Mouse (Mus musculus) CH12F3 (cell line): ENCODE measurements around the gene Zscan5b.
"Not testable (repeated sequence)": the region's sequence is repeated elsewhere in the genome, so short reads cannot be mapped to it uniquely, and the experiment has no call there.

Experiments used
- in situ Hi-C: fragments of 300-500 bp; cut with MboI; formaldehyde crosslinking; loops from 2 replicates; pipeline ENCODE4 v1.14.3; 2020; ENCODE audit warnings: low sequenced_read_pairs

Gene Zscan5b

DNA sequence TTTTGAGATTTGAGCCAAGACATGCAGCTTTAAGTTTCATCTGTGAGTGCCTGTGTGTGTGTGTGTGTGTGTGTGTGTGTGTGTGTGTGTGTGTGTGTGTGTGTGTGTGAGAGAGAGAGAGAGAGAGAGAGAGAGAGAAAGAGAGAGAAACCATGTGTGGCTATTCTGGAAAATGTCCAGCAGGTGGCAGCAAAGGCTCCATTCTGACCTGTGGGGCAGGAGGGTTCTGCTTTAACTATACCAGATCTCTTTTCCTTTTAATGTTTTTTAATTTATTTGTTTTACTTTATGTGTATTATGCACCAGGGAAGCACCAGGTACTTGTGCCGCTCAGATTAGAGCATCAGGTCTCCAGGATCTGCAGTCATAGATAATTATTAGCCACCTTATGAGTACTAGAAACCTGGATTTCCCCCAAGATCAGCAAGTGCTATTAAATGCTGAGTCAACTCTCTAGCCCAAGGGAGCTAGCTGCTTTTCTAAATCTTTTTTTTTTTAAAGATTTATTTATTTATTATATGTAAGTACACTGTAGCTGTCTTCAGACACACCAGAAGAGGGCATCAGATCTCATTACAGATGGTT, 18.9 kb downstream of the Zscan5b start:
- in situ Hi-C loops: not testable (repeated sequence)

DNA sequence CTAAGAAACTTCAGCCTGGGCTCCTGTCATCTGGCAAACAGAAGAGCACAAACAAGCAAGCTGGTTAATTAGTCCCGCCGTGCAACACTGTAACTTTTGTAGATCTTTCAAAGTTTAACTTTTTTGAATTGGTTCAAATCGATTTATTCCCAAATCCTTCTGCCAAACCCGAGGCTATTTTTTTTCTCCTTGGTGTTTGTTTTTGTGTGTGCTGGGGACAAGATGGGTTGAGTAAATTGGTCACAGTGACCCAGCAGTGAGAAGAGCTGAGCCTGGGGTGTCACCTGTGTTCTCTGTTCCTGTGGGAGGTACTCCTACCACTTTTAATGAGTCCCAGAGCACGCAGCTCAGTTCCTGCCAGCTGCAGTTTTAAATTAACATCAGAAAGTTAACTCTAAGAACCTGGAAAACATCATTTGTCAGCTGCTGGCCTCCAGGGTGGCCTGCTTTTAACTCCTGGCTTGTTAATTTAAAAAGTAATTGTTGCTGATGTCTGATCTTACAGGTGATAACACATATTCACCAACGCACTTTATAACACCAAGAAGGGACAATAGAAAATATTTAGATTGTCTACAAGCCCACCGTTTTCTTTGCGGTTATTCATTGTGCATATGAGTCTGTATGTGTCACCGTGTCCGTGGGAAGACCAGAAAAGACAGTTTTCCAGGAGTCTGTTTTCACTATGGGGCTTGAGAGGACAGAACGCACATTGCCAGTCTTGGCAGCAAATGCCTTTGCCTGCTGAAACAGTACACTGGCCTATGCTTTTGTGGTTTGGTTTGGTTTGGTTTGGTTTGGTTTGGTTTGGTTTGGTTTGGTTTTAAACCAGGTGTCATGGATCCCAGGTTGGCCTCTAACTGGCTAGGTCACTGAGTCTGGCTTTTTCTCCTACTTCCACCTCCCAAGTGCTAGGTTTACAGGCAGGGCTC, 22.5 kb downstream of the Zscan5b start:
- in situ Hi-C loops: no loop called here

DNA sequence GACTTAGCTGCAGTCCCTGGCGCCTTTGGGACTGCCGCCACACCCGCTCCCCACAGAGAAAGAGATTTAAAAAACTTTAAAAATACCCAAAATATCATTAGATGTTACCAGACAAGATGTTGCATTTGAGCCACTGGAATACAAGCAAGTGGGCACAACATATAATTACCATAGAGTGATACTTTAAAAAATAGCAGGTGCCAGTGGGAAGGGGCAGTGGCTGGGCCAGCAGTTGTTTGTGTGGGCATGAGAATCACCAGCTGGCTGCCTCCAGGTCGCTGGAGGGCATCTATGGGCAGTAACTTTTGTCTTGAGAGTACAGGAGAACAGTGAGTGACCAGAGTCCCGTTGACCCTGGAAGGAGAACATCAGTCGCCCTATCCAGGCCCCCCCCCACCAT, 30.3 kb downstream of the Zscan5b start, which contains the start of gene Epp13:
Epp13 (plus strand) TSS at position 301 of the 400 bp plus-strand sequence.
- in situ Hi-C loops: no loop called here

DNA sequence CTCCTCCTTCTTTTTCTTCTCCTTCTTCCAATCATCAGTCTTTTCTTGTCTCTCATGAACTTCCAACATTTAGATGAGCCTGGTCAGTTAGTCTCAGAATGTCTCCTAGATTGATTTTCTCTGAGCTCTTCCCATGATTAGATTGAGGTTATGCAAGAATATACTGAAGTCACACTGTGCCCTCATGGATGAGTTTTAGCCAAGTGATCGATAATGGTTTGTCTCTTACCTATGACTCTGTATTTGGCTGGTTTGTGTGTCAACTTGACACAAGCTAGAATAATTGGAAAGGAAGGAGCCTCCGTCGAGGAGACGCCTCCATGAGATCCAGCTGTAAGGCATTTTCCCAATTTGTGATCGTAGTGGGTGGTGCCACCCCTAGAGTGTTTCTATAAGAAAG, 32.4 kb downstream of the Zscan5b start:
- in situ Hi-C loops: no loop called here

DNA sequence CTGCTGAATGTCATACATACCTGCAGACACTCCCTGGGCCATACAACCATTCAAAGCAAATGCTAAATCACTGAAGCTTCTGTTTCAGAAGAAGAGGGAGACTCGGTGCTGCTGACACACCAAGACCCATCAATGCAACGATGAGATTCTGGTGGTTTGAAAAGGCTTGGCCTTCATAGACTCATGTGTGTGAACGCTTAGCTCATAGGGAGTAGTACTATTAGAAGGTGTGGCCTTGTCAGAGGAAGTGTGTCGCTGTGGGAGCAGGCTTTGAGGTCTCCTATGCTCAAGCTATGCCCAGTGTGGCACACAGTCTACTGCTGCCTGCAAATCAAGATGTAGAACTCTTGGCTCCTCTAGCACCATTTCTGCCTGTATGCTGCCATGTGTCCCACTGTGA, 35.3 kb downstream of the Zscan5b start:
- in situ Hi-C loops: no loop called here

DNA sequence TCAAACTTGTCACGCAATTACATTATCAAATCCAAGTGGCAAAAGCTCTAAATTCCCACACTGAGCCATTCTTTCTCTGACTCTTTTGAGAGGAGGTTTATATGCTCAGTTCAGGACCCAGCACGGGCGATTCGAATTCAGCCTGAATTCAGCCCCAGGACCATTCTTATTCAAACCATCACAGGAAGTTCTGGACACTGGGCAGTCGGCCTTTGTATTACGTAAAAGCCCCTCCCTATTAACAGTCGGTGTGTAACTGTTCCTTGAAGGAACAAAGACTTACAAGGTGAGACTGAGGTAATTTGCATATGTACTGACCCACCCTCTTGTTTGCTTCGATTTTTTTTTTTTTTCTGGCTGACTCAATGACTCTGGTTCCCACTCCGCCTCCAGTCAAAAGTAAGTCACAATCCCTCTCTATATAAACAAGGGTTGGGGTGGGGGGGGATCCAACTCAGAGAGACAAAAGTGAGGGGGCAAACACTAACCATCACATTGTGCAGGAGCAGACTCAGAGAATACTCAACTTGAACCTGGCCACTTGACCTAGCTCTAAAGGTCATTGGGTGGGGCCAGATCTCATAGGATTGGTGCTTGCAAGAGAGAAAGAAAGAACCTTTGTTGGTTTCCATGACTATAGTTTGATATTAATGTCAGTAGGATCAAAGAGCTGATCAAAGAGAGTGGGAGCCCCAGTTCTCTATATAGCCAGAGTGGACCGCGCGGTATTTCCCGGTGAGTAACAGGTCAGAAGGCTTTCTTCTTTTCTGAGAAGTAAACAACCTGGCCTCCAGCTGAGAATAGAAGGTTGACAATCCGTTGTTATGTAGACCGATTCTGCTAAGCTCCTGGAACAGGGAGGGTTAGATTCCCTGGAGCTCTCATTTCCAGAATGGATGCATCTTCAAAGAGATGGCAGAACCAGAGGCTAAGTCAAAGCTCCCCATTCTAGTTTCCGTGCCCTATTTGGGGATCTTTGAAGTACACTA, 36.4 kb downstream of the Zscan5b start:
- in situ Hi-C loops: no loop called here

DNA sequence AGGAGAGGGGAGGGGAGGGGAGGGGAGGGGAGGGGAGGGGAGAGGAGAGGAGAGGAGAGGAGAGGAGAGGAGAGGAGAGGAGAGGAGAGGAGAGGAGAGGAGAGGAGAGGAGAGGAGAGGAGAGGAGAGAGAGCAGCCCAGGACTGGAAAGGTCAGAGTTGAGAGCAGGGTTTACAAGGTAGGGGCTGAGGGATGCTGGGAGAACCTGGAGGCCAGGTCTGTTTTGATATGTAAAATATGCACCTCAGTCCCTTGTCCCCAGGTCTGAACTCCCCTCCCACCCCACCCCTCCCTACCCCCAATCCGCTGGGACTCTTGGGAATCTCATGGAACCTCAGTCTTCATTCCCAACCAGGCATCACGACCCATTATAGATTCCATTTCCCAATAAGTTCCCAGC, 37.9 kb downstream of the Zscan5b start:
- in situ Hi-C loops: not testable (repeated sequence)

DNA sequence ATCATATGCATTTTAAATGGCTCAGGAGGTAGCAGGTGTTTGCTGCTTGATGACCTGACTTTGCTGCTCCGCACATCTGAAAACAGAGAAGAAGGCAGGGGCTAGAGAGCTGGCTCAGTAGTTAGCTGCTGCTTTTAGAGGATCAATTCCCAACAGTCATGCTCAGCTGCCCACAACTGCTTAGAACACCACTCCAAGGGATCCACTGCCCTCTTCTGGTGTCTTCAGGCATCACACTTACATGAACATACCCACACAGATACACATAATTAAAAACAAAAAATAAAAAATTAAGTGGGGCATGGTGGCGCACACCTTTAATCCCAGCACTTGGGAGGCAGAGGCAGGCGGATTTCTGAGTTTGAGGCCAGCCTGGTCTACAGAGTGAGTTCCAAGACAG, 40.0 kb downstream of the Zscan5b start:
- in situ Hi-C loops: no loop called here

DNA sequence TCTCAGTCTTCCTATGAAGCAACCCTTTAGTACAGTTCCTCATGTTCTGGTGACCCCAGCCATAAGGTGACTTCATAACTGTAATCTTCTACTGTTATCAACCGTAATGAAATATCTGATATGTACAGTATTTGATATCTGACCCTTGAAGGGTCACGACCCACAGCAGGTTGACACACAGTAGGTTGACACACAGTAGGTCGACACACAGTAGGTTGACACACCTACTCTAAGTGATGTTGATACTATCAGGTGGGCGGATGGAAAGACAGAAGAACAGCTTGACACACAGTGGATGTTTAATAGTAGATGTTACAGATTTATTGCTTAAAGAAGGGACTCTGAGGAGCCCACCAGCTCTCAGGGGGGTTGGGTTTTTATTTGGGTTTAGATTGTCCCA, 40.9 kb downstream of the Zscan5b start:
- in situ Hi-C loops: no loop called here

DNA sequence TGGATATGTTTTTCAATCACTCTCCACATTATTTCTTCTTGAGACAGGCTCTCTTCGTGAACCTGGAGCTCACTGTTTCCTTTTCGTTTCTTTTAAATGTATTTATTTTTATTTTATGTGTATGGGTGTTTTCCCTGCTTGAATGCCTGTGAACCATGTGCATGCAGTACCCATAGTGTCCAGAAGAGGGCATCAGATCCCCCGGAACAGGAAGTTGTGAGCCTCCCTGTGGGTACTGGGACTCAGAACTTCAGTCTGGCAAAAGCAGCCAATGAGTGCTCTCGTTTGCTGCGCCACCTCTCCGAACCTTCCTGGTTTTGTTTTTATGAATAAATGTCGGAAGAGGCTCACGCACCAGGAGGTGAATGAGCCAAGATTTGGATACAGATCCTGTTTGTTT, 43.6 kb downstream of the Zscan5b start:
- in situ Hi-C loops: no loop called here

DNA sequence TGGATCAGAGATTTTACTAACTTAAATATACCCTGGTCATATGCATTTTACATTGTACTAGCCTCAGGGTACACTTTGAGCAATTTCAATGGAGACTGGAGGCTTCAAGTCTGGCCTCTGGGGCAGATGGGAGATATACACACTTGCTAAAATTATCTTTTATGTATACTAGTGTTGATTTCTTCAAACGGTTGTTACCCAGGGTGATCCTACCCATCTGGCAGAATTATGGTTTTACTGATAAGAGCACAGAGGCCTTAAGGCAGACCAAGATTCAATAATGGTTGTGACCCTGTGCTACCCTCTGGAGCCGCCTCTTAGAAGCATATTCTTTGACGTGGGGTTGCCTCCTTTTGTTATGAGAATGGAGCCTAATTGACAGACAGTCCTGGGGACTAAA, 55.8 kb downstream of the Zscan5b start:
- in situ Hi-C loops: loop anchor here (25.0 kb wide), 1 partner anchor 1009 kb away; the partner anchor contains the start of gene Gm45844

DNA sequence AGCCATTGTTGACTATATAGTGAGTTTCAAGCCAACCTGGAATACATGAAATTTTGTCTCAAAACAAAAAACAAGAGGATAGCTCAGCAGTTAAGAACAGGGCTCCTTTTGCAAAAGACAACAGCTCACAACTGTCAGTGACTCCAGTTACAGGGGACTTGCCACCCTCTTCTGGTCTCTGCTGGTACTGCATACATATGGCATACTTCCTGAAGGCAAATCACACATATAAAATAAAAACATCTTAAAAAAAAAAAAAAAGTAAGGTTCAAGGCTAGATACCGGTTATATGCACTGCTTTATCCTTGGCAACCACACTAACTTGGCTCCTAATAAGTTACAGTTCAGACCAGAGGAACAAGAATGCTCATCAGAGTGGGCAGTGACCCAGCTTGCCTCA, 60.7 kb downstream of the Zscan5b start:
- in situ Hi-C loops: loop anchor here (25.0 kb wide), 1 partner anchor 1005 kb away; the partner anchor contains the start of gene Gm45844

DNA sequence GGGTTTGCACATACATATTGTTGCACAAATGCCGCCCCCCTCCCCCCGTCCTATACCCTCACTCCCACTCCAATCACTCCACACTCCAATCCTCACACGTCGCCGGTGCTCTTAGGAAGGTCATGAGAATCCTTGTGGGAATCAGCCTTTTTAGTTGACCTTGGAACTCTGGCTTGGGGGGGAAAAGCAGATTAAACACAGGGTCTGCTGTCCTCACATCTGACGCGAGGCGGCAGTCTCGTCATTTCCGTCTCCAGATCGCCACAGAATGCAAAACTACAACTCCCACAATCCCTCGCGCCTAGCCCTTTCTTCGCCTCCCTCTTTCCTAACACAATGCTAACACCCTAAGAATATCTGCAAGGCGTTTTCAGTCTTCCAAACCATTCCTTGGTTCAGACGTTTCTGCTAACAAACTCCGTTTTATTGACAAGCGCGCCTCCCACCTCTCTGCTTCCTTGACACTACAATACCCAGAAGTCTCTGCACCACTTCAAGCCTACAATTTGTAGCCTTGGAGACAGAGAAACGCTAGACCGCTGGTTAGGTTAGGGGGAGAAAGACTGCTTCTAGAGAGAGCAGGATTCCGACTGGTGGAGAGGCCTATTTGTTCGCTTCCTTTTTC, 61.5 kb downstream of the Zscan5b start:
- in situ Hi-C loops: loop anchor here (25.0 kb wide), 1 partner anchor 1004 kb away; the partner anchor contains the start of gene Gm45844

DNA sequence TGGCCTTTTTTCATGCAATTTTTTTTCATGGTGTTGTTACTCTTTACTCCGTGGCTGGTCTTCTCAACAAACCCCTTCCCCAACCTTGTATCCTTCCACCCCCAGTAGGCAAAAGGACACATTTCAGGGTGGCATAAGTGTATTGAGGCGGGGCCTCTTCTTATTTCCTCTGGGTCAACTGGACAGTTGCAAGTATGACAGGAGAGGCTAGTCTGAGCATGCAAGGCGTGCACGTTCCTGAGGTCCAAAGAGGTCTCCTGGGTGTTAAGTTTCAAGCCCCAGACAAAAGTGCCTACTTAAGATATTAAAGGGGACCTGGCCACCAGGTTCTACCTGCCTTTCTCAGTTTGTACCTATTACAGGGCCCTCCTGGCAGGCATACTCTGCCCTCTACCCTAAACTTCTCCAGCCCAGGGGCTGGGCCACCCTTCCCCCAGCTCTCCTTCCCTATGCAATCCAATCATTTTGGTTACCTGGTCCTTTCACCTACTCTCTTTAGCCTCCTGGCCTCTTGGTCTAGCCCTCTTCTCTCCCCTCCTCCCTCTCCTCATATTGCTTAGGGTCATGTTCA, 62.4 kb downstream of the Zscan5b start:
- in situ Hi-C loops: loop anchor here (25.0 kb wide), 1 partner anchor 1003 kb away; the partner anchor contains the start of gene Gm45844

DNA sequence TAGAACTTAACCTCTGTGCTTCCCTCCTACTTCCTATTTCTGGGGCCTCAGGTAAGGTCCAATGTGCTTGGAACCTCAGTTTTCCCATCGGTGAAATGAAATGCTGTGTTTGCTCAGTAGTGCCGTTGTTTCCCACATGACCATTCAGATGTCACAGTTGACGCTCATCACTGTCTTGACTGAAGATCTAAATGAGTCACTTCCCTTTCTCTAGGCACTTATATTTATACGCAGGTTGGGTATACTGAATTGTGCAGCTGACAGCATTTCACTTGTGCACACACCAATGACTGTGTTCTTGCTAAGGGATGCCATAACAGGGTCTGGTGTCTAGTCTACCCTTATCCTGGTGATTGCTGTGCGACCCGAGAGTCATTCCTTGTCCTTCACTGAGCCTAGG, 63.3 kb downstream of the Zscan5b start:
- in situ Hi-C loops: loop anchor here (25.0 kb wide), 1 partner anchor 1002 kb away; the partner anchor contains the start of gene Gm45844

DNA sequence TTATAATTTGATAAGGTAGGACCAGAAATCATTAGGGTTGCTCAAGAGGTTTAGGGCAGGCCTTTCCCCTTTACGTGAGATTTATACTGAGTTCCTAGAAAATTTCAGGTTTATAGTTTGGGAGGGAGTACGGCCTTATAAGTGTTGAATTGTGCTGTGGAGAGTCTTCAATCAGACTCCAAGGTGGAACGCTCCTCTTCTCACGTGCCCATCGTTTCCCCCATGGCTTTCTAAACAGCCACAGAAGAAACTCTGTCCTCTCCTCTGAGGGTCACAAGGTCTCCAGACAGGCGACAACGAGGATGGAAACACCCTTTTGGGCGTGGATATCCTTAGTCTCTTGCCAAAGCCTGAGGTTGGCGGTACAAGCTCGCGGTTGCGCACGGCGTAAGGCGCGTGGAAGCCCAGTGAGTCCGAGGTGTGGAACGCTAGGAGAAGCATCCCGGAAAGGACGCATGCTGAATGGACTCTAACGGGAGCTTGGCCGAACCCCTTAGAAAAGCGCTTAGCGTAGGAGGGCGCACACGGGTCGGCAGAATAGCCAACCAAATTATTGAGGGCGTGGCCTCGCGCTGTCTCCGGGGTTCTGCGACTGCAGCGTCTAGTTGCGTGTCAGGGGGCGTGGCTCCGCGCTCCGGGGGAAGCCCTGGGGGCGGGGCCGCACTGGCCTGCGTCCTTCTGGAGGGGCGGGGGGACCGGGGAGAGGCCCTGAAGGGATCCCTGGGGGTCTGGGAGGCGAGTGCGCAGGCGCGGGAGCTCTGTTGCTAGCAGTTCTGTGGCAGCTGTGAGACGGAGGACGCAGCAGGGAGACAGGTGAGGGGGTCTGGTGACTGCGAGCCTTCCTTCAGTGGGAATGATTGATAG, 64.0 kb downstream of the Zscan5b start, which contains the start of gene Zfp667:
Zfp667 (plus strand) TSS at position 738 of the 864 bp plus-strand sequence.
- in situ Hi-C loops: loop anchor here (25.0 kb wide), 1 partner anchor 1001 kb away; the partner anchor contains the start of gene Gm45844

DNA sequence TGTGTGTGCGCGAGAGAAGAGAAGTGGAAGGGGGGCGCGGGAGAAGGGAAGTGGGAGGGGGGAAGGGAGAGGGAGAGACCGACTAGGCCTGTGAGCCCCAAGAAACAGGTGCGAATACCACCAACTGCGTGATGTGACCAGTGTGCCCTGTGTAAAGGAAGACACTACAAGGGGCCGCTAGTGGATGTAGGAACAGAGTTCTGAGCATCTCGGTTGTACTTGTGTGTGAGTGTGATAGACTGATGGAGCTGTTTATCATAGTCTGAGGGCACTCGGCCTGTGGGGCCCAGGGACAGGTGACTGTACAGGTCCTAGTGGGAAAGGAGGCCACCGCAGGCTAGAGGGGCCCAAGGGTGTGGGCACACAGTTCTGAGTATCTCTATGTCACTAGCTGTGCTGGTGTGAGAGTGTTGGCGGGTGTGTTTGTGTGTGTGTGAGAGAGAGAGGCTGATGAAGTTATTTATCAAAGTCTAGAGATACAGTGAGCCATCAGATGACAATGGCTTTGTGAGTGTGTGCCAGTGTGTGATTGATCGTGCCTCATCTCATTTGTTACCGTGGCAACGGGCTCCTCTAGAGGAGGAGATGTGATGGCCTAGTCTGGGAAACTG, 64.9 kb downstream of the Zscan5b start:
- in situ Hi-C loops: loop anchor here (25.0 kb wide), 1 partner anchor 1000 kb away; the partner anchor contains the start of gene Gm45844
